Mouse (Mus musculus) heart, embryonic 14.5 days (tissue): ENCODE measurements at regions not wholly inside any gene's neighbourhood (a gene's known extent, or its start where the extent isn't known, plus 50 kb on each side); places are given as distances from the start of the nearest gene placed in this dataset.
"Not testable (repeated sequence)": the region's sequence is repeated elsewhere in the genome, so short reads cannot be mapped to it uniquely, and the experiment has no call there.

Experiments used
- ATAC-seq: fragments of 200-750 bp; cut with Nextera tagmentation; 2 replicates; pipeline ENCODE4 v1.8.0; 2017; ENCODE audit warnings: low read depth, moderate TSS enrichment; ENCODE audit not compliant: insufficient number of reproducible peaks, insufficient read depth, low FRiP score
- H3K27ac ChIP-seq, 2 experiments: fragments of 200-500 bp in 1 of 2; fragments of 300-500 bp in 1 of 2; sonication (generic) in 1 of 2; replicated peaks in 1 of 2; 2 replicates each; pipeline ENCODE4 v1.5.1; 2012 to 2014; ENCODE audit warnings: low read depth in 2 of 2, low read length in 2 of 2, control low read depth in 1 of 2, mild to moderate bottlenecking in 1 of 2, mixed read lengths in 1 of 2; ENCODE audit not compliant: control insufficient read depth in 1 of 2, insufficient read depth in 1 of 2
- H3K27me3 ChIP-seq: fragments of 300-500 bp; sonication (generic); 2 replicates; pipeline ENCODE4 v1.6.1; 2014; ENCODE audit warnings: mild to moderate bottlenecking, low read length, control low read depth; ENCODE audit not compliant: control insufficient read depth, insufficient read depth
- H3K36me3 ChIP-seq: fragments of 300-500 bp; sonication (generic); 2 replicates; pipeline ENCODE4 v1.6.1; 2014; ENCODE audit warnings: mild to moderate bottlenecking, control low read depth, low read length, mixed read lengths; ENCODE audit not compliant: control insufficient read depth, insufficient read depth
- H3K4me1 ChIP-seq, 2 experiments: fragments of 200-500 bp in 1 of 2; fragments of 300-500 bp in 1 of 2; sonication (generic) in 1 of 2; 2 replicates each; pipeline ENCODE4 v1.6.1; 2012 to 2014; ENCODE audit warnings: low read length in 2 of 2, control low read depth in 1 of 2, mixed read lengths in 1 of 2; ENCODE audit not compliant: control insufficient read depth in 2 of 2, insufficient read depth in 2 of 2
- H3K4me2 ChIP-seq: fragments of 300-500 bp; sonication (generic); 2 replicates; pipeline ENCODE4 v1.6.1; 2014; ENCODE audit warnings: mild to moderate bottlenecking, low read length
- H3K4me3 ChIP-seq, 2 experiments: fragments of 200-500 bp in 1 of 2; fragments of 300-500 bp in 1 of 2; sonication (generic) in 1 of 2; 2 replicates each; pipeline ENCODE4 v1.5.1; 2012 to 2014; ENCODE audit warnings: low read length in 2 of 2, mild to moderate bottlenecking in 2 of 2, control low read depth in 1 of 2, low read depth in 1 of 2, moderate library complexity in 1 of 2; ENCODE audit not compliant: control insufficient read depth in 1 of 2, insufficient read depth in 1 of 2
- H3K9ac ChIP-seq: fragments of 300-500 bp; sonication (generic); 2 replicates; pipeline ENCODE4 v1.6.1; 2014; ENCODE audit warnings: mild to moderate bottlenecking, low read length
- H3K9me3 ChIP-seq: fragments of 300-500 bp; sonication (generic); 2 replicates; pipeline ENCODE4 v1.6.1; 2016; ENCODE audit warnings: low read length, control low read depth; ENCODE audit not compliant: control insufficient read depth
- WGBS: fragments of 180-500 bp; shearing (Covaris S2); extraction: QIAGEN DNeasy Blood & Tissue Kit; methylation state at CpG from one replicate; pipeline ENCODE4 v1.1.7; 2014; 5-methylcytosine and 5-hydroxymethylcytosine counted together

DNA sequence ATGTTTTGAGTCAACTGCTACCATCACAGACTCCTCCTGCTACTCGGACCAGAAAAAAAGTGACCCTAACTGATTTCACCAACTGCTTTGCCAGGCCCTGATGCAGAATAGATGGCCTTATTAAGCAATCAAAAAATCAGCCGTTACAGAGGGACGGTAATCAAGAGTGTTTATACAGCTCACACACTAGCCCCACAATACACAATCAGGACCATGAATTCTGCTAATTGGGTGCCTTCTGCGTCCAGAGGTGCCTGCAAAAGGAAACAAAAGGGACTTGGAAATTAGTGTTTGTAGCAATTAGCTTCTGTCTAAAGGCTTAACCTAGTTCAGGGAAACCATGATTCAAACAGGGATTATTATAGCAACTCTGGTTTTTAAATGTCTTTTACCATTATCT is 168.4 kb downstream of the Brms1l start:
- Histone ChIP-seq H3K27me3 (no peaks in the 10 kb centered on the region), H3K36me3 (no peaks in the 10 kb centered on the region), H3K4me1 (no peaks in the 10 kb centered on the region), H3K9ac (no peak overlapping the region), H3K4me2 (no peak overlapping the region), H3K9me3 (no peaks in the 10 kb centered on the region), H3K4me3 (no peak overlapping the region), H3K27ac (no peak overlapping the region)
- 51% methylated on average over 4 of the region's 4 CpGs for WGBS
- no peak for ATAC-seq

DNA sequence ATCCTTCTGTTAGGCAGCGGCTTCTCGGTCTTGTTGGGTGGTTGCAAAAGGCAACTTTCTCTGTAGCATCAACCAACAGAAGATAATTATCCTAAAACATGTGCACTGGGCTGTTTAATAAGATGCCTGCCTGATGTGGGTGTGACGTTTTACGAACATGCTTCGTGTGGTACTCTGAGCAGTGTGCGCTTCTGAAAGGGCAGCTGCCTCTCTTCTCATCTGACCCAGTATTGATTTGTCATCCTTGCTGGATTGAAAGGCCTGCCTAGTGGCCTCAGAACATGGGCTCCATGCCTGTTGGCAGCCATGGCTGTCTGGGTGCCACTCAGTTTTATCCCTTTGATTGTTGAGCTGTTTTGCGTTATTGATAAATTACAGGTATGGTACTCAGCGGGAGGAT is 167.4 kb downstream of the Brms1l start:
- Histone ChIP-seq H3K9me3 (no peaks in the 10 kb centered on the region), H3K4me1 (no peaks in the 10 kb centered on the region), H3K4me3 (no peak overlapping the region), H3K9ac (no peak overlapping the region), H3K27me3 (no peaks in the 10 kb centered on the region), H3K4me2 (no peak overlapping the region), H3K36me3 (no peaks in the 10 kb centered on the region), H3K27ac (no peak overlapping the region)
- WGBS = 82% methylated on average over 8 of the region's 8 CpGs
- ATAC-seq = no peak

DNA sequence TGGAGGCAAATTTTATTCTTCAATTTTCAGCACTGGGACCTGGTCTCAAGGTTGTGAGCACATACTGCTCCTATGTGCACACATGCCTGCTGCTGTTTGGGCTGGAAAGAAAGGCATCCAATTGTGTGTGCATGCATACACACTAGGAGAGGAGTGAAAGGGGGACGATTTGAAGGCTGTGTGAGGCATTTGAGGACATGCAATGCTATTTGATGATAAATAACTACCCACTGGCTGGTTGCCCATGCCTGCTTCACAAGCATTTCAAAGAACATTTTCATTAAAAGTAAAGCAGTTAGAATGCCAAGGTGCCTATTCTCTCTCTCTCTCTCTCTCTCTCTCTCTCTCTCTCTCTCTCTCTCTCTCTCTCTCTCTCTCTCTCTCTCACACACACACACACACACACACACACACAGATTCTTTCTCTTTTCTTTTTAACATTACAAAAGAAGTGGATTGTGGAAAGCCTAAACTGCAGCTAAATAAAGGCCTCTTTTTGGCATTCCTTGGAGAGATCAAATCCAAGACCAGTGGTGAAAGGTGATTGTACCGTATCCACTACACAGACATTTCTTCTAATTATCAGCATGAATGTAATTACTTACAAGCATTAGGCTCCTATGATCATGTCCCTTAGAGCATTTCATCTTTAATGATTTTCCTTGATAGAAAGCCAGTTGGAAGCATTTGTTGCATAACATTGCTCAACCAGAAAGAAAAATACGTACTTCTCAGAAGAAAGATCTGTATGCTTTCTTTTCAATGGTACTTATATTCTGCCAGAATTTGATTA is 160.7 kb downstream of the Brms1l start:
- Histone ChIP-seq H3K9ac (no peak overlapping the region), H3K4me1 (no peaks in the 10 kb centered on the region), H3K27ac (no peak overlapping the region), H3K4me3 (no peak overlapping the region), H3K27me3 (no peaks in the 10 kb centered on the region), H3K9me3 (no peaks in the 10 kb centered on the region), H3K36me3 (no peaks in the 10 kb centered on the region), H3K4me2 (no peak overlapping the region)
- 69% methylated on average over 3 of the region's 3 CpGs for WGBS
- no peak for ATAC-seq

DNA sequence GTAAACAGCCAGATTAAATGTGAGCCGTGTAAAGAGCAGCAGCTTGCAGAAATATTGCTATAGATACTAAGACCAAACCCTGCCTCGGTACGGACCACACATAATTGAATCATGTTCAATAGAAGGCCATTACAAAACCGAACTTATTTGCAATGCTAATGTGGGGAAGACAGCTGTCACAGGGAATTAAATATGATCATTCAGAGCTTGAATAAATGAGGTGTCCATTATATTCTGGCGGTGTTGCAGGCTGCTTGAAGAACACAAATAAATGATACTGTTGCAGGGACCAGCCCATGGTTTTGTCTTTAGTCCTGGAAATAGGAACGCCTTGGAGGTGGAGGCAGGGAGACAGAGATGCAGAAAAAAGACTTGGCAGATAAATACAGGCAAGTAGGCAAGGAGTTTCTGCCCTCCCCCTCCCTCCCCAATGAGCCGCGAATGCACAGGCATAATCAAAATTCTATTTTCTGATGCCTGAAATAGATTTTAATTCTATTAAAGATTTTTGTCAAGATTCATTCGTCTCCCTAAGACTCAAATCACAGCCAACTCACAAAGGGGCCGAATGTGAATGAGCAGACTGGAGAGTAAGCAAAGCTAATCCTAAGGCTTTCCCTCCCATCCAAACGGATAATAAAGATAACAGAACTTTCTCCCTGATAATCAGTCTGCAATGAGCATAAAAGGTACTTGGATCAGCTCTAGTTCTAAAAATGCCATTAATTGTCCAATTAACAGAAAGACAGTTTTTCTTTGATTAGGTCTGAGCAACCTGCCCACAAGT is 147.6 kb downstream of the Brms1l start:
- Histone ChIP-seq H3K4me1 (no peaks in the 10 kb centered on the region), H3K36me3 (no peaks in the 10 kb centered on the region), H3K4me2 (no peak overlapping the region), H3K9me3 (no peaks in the 10 kb centered on the region), H3K27ac (no peak overlapping the region), H3K27me3 (no peaks in the 10 kb centered on the region), H3K9ac (no peak overlapping the region), H3K4me3 (no peak overlapping the region)
- WGBS = 71% methylated on average over 11 of the region's 11 CpGs
- no peak for ATAC-seq

DNA sequence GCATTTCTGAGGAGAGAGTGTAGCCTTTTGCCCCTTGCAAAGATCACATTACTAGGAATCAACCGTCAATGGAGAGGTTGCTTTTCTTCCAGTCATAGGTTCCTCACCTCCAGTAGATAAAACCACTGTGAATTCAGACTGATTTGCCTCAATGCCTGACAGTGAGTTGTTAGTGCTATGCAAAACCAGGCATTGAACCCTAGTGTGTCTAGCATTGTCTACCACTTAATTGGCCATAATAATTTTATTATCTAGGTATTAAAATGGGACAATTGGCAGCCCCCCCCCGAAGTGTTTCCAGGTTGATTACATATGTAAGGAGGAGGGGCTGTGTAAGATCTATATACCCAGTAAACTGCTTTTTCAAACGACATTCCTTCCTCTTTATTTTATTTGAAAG is 147.0 kb downstream of the Brms1l start:
- 62% methylated on average over 3 of the region's 3 CpGs for WGBS
- Histone ChIP-seq H3K4me1 (no peaks in the 10 kb centered on the region), H3K27ac (no peak overlapping the region), H3K4me3 (no peak overlapping the region), H3K4me2 (no peak overlapping the region), H3K9ac (no peak overlapping the region), H3K36me3 (no peaks in the 10 kb centered on the region), H3K27me3 (no peaks in the 10 kb centered on the region), H3K9me3 (no peaks in the 10 kb centered on the region)
- ATAC-seq = no peak

DNA sequence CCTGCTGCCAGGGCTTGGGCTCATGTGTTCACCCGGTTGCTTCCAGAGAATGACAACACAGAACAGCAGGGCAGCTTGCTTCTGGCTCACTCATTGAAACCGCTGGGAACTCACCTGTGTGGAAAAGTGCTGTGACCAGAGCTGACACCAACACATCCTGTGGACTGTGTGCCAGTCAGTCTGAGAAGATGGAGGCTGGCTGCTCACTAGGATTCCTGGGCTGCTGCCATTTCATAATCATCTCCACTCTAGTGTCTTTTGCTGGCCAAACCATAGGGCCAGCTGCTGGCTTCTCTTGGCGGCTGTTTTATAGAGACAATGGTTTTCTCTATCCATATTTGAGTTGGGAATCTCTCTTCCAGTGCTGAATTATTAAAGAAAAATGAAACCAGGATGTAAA is 138.1 kb downstream of the Brms1l start:
- no peak overlapping the region for H3K4me2 ChIP-seq
- no peak overlapping the region for H3K4me3 ChIP-seq
- H3K4me1 ChIP-seq = no peaks in the 10 kb centered on the region
- H3K27me3 ChIP-seq = no peaks in the 10 kb centered on the region
- no peak overlapping the region for H3K27ac ChIP-seq
- H3K36me3 ChIP-seq = no peaks in the 10 kb centered on the region
- H3K9me3 ChIP-seq = no peaks in the 10 kb centered on the region
- no peak overlapping the region for H3K9ac ChIP-seq
- ATAC-seq = no peak
- 78% methylated on average over 3 of the region's 3 CpGs for WGBS

DNA sequence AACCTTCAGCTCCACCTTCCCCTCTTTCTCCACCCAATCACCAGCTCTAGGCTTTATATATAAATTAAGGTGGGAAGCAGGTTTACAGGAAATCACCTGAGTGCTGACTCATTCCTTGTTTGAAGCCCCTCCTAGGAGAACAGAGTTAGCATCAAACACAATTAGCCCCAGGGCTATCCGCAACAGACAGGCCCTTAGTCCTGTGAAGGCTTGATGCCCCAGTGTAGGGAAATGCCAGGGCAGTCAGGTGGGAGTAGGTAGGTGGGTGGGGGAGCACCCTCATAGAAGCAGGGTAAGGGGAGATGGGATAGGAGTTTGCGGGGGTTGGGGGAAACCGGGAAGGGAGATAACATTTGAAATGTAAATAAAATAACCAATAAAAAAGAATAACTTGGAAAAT is 123.2 kb downstream of the Brms1l start:
- 86% methylated on average over 3 of the region's 3 CpGs for WGBS
- not testable (repeated sequence) for H3K27me3 ChIP-seq

More for the DNA sequence above, 123.2 kb downstream of the Brms1l start:
- H3K27ac ChIP-seq, H3K4me3 ChIP-seq, H3K9ac ChIP-seq, H3K36me3 ChIP-seq, H3K4me2 ChIP-seq, ATAC-seq, H3K9me3 ChIP-seq, H3K4me1 ChIP-seq: not testable (repeated sequence)
